Mouse (Mus musculus): Measurements from ENCODE around the gene Phf12.

Gene Phf12

GRCm38 (mm10) chr11:77973520-77973919 is 9.0 kb upstream of the Phf12 start:
- DNase-seq = no peak

GRCm38 (mm10) chr11:77974325-77974724 is 8.2 kb upstream of the Phf12 start:
- no peak for DNase-seq

GRCm38 (mm10) chr11:77975873-77976272 is 6.7 kb upstream of the Phf12 start:
- no peak for DNase-seq

GRCm38 (mm10) chr11:77978161-77978560 is 4.4 kb upstream of the Phf12 start:
- no peak for DNase-seq

GRCm38 (mm10) chr11:77979221-77979809 is 3.2 kb upstream of the Phf12 start:
- DNase-seq = no peak

- DNase-seq = peak; percentile 79
Measured at GRCm38 (mm10) chr11:77980281-77981204, 2.0 kb upstream of the Phf12 start.

- peak; percentile 99 for DNase-seq
Measured at GRCm38 (mm10) chr11:77981609-77982440, 729 bp upstream of the Phf12 start.

GRCm38 (mm10) chr11:77983191-77983936 is 810 bp downstream of the Phf12 start:
- DNase-seq = peak; percentile 48

GRCm38 (mm10) chr11:77983937-77984835 is 1.6 kb downstream of the Phf12 start:
- DNase-seq = peak; percentile 52

GRCm38 (mm10) chr11:77984836-77985231 is 2.3 kb downstream of the Phf12 start:
- DNase-seq = peak; percentile 47

GRCm38 (mm10) chr11:77985541-77986065 is 3.0 kb downstream of the Phf12 start:
- DNase-seq = no peak

GRCm38 (mm10) chr11:77989071-77989690 is 6.6 kb downstream of the Phf12 start:
- no peak for DNase-seq

- peak; percentile 9 for DNase-seq
Measured at GRCm38 (mm10) chr11:77995556-77995955, 13.0 kb downstream of the Phf12 start.

- no peak for DNase-seq
Measured at GRCm38 (mm10) chr11:78006446-78006845, 23.9 kb downstream of the Phf12 start.

- peak; percentile 87 for DNase-seq
Measured at GRCm38 (mm10) chr11:78019676-78020075, 37.1 kb downstream of the Phf12 start.

- no peak for DNase-seq
Measured at GRCm38 (mm10) chr11:78023607-78024006, 41.1 kb downstream of the Phf12 start.

GRCm38 (mm10) chr11:78029240-78029639 is 46.7 kb downstream of the Phf12 start:
- DNase-seq = no peak

GRCm38 (mm10) chr11:78030600-78030999 is 48.0 kb downstream of the Phf12 start:
- DNase-seq = no peak

- no peak for DNase-seq
Measured at GRCm38 (mm10) chr11:78031389-78031788, 48.8 kb downstream of the Phf12 start.

GRCm38 (mm10) chr11:78031947-78032808 is 49.6 kb downstream of the Phf12 start, which contains the start of gene Dhrs13:
Dhrs13 (plus strand) TSS chr11:78032280.
- DNase-seq = peak; percentile 97
